Mouse (Mus musculus) MN1 (cell line): ENCODE data around the gene Stoml3.

Source experiments
- DNase-seq: peaks from one replicate; pipeline ENCODE4 v3.0.0-alpha.2; 2016; ENCODE audit warnings: low spot score

The Stoml3 gene

DNA sequence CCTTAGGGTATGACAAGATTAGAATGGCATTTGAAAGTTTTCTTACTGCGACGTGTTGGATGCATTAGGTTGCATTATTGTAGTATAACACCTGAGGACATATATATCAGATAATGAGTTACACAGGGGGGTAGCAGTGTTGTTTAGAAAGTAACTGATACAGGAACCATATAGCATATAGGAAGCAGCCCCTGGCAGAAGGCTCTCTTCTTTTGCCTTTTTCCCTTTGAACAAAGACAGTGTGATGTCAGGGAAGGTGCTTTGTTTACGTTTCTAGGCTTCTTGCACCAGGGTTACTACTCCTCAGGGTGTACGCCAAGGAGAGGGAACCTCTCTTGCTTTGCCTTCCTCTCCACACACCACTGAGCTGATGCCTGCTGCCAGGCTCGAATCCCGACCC lies at the start of gene Stoml3:
Gene Stoml3 (plus strand): TSS at position 301 of the 400 bp plus-strand sequence.
- no peak for DNase-seq

DNA sequence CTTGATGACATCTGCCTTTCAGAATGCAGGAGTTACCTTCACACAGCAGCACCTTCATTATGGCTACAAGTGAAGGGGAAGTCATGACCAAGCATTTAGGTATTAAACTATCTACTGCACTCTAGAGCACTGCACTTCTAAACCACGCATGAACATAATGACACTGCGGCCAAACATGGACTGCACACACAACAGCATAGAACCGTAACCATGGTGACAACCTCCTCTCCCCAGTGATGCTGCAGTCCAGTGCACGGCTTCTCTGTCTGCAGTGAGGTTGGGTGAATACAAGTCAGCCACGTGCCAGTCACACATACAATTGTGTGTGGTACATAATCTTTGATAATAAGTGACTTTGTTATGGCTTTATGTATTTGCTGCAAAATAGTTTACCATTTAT lies 42.9 kb upstream of the Stoml3 start:
- DNase-seq: no peak

DNA sequence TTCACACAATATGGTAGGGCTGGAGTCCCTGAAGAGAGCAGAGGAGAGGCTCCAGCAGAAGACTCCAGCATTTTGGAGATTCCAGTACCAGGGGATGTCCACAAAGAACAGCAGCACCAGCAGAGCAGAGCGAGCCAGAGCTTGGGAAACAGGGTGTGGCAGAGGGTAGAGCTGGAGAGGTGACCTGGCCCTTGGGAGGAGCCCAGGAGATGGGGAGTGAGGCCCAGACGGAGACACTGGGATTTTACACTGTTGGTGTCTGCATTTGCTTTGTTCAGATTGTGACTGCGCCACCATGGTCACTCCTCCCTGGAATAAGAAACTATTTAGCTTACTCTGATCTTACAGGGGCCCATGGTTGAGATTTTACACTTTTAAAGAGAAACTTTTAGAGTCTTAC lies 41.7 kb upstream of the Stoml3 start:
- no peak for DNase-seq

DNA sequence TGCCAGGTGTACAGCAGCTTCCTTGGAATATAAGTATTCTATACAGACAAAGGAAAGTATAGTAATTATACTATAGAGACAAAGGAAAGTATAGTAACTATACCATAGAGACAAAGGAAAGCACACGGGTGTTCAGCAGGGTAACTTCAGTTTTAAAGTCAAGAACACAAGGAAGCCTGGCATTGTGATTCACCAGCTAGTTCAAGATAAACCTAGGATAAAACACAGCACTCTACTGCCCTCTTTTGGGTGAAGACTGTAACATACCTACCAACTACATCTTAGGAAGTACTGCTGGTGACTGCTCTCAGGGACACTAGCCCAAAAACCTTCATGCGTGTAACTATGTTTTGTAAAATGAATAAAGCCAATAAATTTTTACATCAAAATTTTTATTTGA lies 40.2 kb upstream of the Stoml3 start:
- peak; percentile 90 for DNase-seq

DNA sequence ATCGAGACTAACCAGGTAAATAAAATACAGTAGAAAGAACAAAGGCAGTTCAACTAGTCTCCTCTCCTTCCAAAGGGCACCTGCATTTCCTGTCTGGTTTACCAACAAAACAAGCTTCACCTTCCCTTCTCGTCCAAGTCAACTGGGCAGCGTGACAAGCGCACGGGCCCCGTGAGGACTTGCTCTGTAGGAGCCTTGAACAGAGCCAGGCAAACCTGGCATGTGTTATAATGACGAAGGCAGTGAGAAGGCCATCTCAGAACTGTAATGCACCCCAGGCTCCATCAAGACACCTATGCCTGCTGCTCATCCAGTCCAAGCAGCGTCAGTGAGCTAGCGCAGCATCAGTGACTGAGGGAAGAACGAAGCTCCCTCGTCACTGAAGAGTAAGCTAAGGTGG lies 37.8 kb upstream of the Stoml3 start:
- no peak for DNase-seq

DNA sequence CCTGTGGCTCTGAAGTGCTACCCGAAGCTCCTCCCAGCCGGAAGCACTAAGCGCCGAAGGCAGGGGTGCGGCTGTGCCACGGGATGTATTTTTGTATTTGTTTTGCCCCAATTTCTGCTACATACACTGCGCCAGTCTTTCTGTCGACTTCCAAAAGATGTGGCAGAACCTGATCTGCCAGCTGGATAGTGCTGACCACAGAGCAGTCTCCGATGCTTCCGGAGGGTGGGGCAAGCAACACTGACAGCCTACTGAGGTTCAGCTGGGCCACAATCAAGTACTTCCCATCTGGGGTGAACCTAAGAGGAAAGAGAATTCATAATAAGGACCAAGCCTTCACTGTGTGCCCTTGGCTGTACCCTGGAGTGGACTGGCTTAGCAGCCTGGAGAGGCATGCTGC lies 36.1 kb upstream of the Stoml3 start:
- DNase-seq: no peak

DNA sequence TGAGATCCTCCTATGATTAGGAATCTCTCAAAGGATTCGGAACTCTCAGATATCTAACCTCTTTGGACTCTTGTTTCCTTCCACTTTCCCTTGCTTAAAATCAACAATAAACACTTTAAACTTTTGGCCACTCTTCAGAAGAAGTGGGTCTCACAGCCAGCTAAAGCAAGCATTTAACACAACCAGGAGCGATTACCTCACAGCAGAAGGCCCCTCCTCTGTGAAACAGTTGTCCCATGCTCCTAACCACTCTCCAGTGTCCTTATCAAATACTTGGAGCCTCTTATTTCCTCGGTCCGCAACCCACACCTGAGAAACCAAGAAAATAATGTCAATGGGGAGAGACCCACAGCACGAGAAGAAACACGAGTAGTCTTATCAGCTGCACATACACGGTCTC lies 35.1 kb upstream of the Stoml3 start:
- DNase-seq: no peak

DNA sequence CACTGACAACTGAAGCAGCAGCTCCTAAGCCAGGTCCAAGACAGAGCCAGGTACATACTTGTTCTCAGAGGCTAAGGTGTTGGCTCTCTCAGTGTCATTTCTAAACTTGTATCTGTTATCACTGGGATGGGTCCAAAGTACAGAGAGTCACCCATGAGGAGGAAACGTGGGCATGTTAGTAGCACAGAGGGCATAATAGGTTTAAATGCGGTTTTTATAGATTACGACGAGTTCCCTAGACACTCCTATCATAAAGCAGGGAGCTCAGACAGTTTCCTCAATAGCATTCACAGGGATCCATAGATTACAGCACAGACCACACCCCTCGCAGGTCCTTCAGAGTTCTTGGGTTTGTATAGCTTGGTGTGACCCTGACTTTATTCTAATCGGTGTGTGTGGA lies 34.4 kb upstream of the Stoml3 start:
- no peak for DNase-seq

DNA sequence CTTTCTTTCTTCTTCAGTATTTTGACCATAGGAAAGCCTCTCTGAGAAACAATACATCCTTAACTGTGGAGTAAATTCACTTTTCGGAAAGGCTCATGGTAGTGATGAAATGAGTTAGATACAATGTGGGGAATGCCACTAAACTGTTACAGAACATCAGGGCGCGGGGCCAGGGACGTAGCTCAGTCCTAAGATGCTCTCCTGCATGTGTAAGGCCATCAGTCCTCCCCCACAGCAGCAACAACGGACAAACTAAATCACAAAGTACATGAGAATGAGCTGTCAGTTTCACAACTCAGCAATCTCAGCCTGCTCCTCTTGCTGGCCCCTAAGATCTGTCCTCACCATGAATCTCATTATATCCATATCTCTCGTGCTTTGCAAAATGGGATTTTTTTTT lies 33.9 kb upstream of the Stoml3 start:
- DNase-seq: no peak

DNA sequence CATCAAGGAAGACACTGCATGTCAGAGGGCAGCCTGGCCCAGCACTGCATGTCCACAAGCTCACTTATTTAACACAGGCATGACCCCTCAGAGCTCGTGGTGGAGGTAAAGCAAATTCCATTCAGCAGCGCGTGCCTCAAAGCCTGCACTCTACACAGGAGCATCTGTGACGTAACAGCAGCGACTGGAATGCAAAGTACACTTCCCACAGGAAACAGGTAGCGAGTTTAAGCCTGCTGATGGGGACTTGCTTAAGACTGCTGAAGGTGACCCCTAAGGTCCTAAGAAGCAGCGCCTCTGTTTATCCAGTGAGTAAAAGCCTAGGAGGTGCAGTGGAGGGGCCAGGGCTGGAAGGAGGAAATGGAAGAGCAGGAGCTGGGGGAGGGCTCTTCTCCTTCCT lies 33.5 kb upstream of the Stoml3 start:
- no peak for DNase-seq

DNA sequence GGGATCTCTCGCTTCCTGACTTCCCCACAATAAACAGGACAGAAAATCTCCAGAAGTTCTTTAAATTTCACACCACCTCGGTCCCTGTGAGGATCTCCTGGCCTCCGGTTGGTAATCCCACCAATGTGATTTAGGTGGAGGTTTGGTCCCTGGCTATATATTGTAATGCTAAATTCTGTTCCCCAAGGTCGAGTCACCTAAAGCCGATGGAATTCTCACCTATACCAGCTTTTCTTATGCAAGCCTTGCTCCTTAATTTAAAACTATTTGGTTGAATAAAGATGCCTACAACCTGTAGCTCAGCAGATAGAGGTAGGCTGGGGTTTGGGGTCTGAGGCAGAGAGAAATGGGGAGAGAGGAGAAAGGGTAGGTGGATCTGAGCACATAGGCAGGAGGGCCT lies 30.7 kb upstream of the Stoml3 start:
- no peak for DNase-seq

DNA sequence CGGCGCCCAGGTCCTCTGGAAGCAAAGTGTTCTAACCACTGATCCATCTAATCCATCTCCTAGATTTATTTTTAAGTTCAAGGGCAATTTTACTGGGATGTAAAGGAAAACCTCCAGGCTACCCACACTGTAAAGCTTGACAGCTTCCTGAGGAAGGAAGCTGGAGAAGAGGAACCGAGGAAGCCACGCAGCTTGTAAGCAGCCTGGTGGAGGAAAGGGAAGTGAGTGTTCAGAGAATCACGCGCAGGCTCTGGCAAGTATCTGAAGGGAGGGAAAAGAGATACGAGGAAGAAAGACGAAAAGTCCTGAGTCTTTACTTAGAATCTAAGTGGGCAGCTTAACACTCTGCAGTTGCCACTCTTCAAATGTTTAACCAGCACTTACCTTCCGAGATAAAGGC lies 28.3 kb upstream of the Stoml3 start:
- DNase-seq: no peak

DNA sequence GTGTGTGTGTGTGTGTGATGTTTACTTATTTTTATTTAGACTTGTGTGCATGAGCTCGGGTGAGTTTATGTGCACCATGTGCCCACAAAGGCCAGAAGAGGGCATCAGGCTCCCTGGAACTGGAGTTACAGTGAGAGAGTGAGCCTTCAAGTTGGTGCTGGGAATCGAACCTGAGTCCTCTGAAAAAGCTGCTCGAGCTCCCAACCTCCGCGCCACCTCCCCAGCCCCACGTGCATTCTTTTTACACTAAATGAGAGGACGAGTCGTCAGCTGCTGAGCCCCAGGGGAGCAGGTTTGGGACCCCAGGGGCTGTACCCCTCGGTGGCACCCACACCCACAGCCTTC lies 25.8 kb upstream of the Stoml3 start:
- DNase-seq: no peak

DNA sequence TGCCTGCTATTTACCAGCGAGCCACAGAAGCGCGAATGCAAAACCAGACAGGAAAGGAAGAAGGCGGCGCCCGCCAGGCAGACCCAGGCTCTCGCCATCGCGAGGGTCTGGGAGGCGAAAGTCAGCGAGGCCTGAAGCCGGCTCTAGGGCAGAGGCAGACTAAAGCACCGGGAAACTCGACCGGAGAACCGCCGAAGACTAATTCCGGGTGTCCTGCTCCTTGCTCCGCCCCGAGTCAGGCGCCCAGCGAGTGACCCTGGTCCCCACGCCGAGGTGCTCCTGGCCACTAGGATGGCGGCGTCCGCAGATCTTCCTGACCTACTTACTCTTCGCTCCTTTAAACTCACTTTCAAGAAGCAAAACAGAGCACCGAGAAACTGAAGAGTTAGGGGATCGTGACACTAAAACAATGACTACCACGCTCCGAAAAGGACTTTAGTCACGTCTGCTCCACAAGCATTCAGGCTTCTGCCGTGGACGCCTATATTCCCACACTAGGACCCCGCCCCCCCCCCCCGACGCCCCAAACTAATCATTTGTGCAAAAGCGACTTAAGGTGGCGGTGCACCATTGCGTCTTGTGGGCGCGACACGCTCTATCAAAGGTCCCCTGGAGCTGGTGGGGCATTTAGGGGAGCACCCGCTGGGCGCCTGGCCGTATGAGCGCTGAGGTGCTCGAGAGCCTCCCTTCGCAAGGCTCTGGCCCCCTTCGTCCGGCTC lies 25.2 kb upstream of the Stoml3 start, which contains the start of the genes Nhlrc3 and Proser1:
Gene Nhlrc3 (minus strand): TSS at position 287 of the 719 bp plus-strand sequence.
Gene Proser1 (plus strand): TSS at position 621 of the 719 bp plus-strand sequence.
- peak; percentile 98 for DNase-seq

DNA sequence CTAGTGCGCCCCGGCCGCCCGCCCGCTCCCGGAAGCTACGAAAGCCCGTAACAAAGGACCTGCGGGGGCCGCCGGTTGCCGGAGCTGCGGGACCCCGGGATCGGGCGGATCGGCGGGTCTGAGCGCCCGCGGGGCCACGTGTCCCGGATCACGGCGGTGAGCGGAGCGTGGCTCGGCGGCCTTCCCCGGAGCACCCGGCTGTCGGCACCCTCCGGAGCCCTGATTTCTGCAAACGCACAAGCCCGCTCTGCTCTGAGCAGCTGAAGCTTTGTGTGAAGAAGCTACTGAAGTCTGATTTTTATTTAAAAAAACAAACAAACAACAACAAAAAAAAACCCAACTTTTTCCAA lies 24.7 kb upstream of the Stoml3 start:
- DNase-seq: no peak

DNA sequence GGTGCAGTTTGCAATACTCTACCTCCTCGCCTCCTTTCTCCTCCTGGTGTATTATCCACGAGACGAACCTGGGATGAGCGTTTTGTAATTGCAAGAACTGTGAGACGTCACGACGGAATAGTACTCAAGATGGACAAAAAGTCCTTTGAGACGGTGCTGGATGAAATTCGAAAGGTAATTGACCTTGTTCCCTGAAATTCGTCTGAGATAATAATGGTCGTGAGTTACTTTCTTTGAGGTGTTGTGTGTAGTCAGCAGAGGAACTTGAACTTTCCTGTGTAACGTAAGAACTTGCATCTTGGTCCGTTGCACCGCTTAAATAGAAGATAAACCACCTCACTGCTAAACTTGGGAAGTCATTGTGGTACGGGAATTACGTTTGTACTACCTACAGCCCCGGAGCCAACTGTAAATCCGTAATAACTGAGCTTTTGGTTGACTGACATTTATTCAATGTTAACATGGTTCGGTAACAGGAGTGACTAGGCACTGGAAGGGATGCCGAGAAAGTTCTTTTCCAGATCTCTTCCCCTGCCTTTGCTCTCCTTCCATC lies 24.2 kb upstream of the Stoml3 start:
- DNase-seq: no peak

DNA sequence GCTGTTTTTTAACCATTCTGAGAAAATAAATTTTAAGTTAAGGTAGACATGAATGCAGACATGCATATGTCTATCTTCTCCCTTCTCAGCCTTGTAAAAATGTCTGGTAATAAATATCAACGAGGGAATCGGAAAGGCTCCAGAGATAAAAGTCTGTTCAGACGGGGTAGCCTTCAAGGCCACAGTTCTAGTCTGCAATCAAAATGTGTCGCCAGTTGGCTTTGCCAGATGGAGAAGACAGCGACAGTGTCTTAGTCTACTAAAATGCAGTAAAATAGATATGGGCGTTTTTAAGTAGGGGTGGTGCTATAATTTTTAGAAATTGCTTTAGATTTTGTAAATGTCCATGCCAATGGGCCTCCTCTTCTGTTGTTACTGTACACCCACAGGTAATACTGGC lies 23.1 kb upstream of the Stoml3 start:
- no peak for DNase-seq

DNA sequence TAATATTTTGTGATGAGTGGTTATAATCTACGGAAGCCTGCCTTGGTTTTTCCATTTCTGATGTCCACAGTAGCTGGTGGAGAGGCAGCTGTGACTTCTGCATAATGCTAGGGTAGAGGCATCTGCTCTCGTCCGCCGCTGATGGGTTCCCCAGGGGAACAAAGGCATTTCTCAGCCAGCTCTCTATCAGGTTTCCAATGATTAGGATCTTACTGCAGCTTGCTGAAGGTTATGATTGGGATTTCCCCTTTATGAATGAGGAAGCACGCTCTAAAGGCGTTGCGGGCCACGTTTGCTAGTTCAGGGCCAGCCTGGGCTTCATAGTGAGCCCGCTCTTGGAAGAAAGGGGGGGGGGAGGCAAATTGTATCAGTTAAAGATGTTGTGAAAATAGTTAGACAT lies 22.0 kb upstream of the Stoml3 start:
- peak; percentile 61 for DNase-seq

DNA sequence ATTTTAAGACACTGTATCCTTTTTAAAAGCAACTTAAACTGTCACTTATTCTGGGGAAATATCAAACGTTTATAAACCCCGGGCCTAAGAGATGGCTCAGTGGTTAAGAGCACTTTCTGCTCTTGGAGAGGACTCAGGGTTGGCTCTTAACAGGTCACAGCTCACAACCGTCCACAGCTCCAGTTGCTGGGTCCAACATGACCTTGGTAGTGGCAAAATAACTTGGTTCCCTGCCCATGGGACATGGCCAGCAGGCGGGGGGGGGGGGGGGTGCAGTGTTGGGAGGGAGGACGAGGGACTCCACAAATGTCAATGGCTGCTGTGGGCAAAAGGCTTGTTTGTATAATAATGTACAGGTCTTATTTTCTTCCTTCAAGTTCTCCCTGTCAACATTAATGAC lies 21.1 kb upstream of the Stoml3 start:
- DNase-seq: no peak

DNA sequence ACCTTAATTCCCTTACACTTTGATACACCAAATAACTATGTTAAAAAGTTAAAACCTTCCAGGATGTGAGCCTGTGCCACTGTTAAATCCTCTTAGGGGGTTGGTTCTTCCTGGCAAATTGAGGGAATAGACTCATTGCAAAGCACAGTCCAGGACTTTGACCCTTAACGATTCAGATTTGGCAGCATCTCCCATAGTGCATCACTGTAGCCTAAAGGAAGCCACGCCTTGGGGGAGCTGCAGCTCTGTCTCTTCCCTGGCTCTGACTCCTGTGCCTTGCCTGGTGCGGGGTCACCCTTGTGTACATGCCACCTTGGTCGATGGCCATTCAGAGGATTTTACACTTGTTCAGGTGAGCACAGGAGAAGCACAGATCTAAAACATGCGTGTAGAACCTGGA lies 18.8 kb upstream of the Stoml3 start:
- no peak for DNase-seq

DNA sequence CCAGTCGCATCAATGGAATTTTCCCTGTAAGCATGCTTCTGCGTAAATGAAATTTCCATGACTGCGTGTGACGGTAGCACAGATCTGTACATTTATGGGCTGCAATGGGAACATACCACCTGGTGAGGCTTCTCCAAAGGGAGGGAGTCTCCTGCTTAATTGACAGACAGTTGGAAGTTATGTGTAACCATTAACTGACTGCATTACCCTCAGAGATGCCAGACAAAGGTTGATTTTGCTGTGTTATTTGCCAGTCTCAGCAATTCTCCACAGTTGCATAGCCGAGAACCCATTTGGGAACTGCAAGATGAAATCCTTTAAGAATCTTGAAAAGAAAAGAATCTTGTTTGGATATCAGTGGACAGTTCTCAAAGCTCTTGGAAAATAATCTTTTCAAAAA lies 16.4 kb upstream of the Stoml3 start:
- no peak for DNase-seq

DNA sequence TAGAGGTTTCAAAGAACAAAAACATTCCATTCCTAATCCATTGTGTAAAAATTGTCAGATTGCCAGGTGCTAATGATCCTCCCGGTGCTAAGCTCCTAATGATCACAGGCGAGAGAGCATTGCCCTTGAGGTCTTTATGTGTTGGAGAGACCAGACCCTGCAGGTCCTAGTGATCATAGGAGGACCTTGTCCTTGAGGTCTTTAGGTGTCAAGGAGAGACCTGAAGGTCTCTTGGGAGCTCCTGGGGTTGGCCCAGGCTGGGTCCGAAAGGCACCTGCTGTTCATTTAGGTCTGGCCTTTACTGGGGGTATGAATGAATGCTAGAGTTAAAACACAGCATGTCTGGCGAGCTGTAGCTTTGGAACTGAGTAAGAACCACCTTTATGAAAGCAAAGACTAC lies 14.3 kb upstream of the Stoml3 start:
- DNase-seq: no peak

DNA sequence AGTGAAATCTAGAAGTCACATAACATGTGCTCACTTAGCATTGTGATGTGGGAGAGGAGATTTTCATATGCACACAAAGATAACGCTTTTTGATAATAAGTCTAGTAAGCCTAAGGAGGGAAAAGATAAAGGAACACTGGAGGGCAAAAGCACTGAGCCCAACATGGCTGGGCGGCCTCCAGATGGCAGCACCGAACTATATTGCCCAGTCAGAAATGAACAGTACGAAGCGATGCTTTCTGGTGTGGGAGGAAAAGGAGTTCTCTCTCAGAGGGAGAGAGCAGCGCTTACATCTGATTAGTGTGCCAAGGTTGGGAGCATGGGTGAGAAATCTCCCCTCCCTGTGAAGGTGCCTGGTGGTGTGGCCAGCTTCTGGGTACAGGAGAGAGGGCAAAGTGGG lies 12.6 kb upstream of the Stoml3 start:
- peak; percentile 43 for DNase-seq

DNA sequence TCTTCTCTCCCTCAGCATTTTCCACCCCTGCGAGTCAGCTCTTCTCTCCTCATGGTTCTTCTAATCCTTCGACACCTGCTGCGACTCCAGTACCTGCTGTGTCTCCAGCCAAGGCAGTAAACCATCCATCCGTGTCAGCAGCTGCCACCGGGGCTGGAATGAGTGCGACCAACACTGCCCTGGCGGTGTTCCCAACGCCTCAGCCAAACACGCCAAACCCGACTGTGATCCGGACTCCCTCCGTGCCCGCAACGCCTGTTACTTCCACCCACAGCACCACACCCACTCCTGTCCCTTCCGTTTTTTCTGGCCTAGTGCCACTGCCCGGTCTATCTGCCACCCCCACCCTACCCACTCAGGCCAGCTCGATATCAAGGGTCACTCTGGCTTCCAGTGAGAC lies 11.0 kb upstream of the Stoml3 start:
- DNase-seq: no peak
